In genomic region chr4:141440877-141441276, GRCm38 (mm10) we compare ENCODE assay signal across 33 mouse cellular contexts. TPM values are rescaled to one million over a fixed set of nuclear protein-coding genes. Genes with fewer than 3 reads are reported as not detected.
DNase-seq lines count a peak whose midpoint lies in the region; ATAC-seq and TF ChIP-seq lines count a peak whose summit lies in the region.
"Had no signal": no experiment of that assay in that cellular context is flagged by ENCODE, and none has a peak within 500 bp of the region (broad histone marks: within the 10 kb centered on the region; RNA-seq: fewer than 3 reads in every experiment).

No protein-coding gene starts in this region.

- no peaks in the 10 kb centered on the region for H3K9me3 ChIP-seq in liver, embryonic 11.5 days (ENCODE audit: control insufficient read depth, low read length)
- H3K9me3 ChIP-seq: embryonic facial prominence, embryonic 12.5 days; forebrain, embryonic 13.5 days; heart, embryonic 13.5 days; hindbrain, embryonic 12.5 days; limb, embryonic 15.5 days; neural tube, embryonic 13.5 days had no signal

- H3K4me2 ChIP-seq in liver, embryonic 11.5 days: no peak overlapping the region
- H3K4me2 ChIP-seq: embryonic facial prominence, embryonic 12.5 days; forebrain, embryonic 13.5 days; heart, embryonic 13.5 days; hindbrain, embryonic 12.5 days; limb, embryonic 15.5 days; neural tube, embryonic 13.5 days had no signal

- no peaks in the 10 kb centered on the region for H3K27me3 ChIP-seq in liver, adult 2 months (ENCODE audit: control insufficient read depth, insufficient read depth, low read length)
- H3K27me3 ChIP-seq in liver, embryonic 11.5 days (replicated peaks; ENCODE audit: control insufficient read depth, insufficient read depth, low read length): no peaks in the 10 kb centered on the region
- no peaks in the 10 kb centered on the region for H3K27me3 ChIP-seq in kidney, adult 2 months (replicated peaks; ENCODE audit: control insufficient read depth, insufficient read depth, low read length)
- no peaks in the 10 kb centered on the region for H3K27me3 ChIP-seq in thymus, adult 2 months (ENCODE audit: control insufficient read depth, insufficient read depth, low read length)
- H3K27me3 ChIP-seq: embryonic facial prominence, embryonic 12.5 days; forebrain, embryonic 13.5 days; heart, embryonic 13.5 days; hindbrain, embryonic 12.5 days; limb, embryonic 15.5 days; neural tube, embryonic 13.5 days had no signal

- H3K4me3 ChIP-seq in liver, adult 2 months (ENCODE audit: insufficient read depth, low read depth, low read length): no peak overlapping the region
- H3K4me3 ChIP-seq in liver, embryonic 11.5 days (ENCODE audit: low read depth, low read length): no peak overlapping the region
- no peak overlapping the region for H3K4me3 ChIP-seq in kidney, adult 2 months (ENCODE audit: insufficient read depth, low read depth, low read length)
- no peak overlapping the region for H3K4me3 ChIP-seq in layer of hippocampus, adult 2 months
- no peak overlapping the region for H3K4me3 ChIP-seq in thymus, adult 2 months (ENCODE audit: control insufficient read depth, insufficient read depth, low read length)
- H3K4me3 ChIP-seq: embryonic facial prominence, embryonic 12.5 days; erythroblast, embryonic 14.5 days; forebrain, embryonic 13.5 days; gastrocnemius, adult 2 months; heart, embryonic 13.5 days; hindbrain, embryonic 12.5 days; left cerebral cortex, adult 2 months; limb, embryonic 15.5 days; myocyte; neural tube, embryonic 13.5 days had no signal

- no peak overlapping the region for H3K27ac ChIP-seq in liver, adult 2 months (replicated peaks; ENCODE audit: insufficient read depth, low read depth, low read length)
- H3K27ac ChIP-seq in liver, embryonic 11.5 days (ENCODE audit: low read depth, low read length): no peak overlapping the region
- H3K27ac ChIP-seq in kidney, adult 2 months (ENCODE audit: insufficient read depth, low read depth, low read length): no peak overlapping the region
- no peak overlapping the region for H3K27ac ChIP-seq in layer of hippocampus, adult 2 months
- H3K27ac ChIP-seq in thymus, adult 2 months (ENCODE audit: control insufficient read depth, insufficient read depth, low read length): no peak overlapping the region
- H3K27ac ChIP-seq: embryonic facial prominence, embryonic 12.5 days; forebrain, embryonic 13.5 days; heart, embryonic 13.5 days; hindbrain, embryonic 12.5 days; left cerebral cortex, adult 2 months; limb, embryonic 15.5 days; macrophage; neural tube, embryonic 13.5 days had no signal

- no peak for TF ChIP-seq CTCF in liver, adult 2 months (IDR thresholded peaks at IDR 0.05; ENCODE audit: low read depth, low read length)
- no peak for TF ChIP-seq CTCF in kidney, adult 2 months (conservative IDR thresholded peaks at IDR 0.05; ENCODE audit: insufficient read depth, insufficient read length, low read depth, low read length)
- no peak for TF ChIP-seq CTCF in layer of hippocampus, adult 2 months (conservative IDR thresholded peaks at IDR 0.05)
- no peak for TF ChIP-seq CTCF in thymus, adult 2 months (IDR thresholded peaks at IDR 0.05; ENCODE audit: borderline replicate concordance, control insufficient read depth, extremely low read depth, insufficient read depth, low read length, poor library complexity)

- DNase-seq in liver, adult 2 months (ENCODE audit: extremely low read depth, low read depth, low spot score): peak; percentile 13
- no peak for DNase-seq in liver, embryonic 11.5 days (ENCODE audit: low spot score)
- DNase-seq in kidney, adult 2 months: peak; percentile 91
- DNase-seq in kidney, postnatal 14 days: peak; percentile 79
- no peak for DNase-seq in layer of hippocampus, adult 2 months (ENCODE audit: low spot score in 2 of 2)
- no peak for DNase-seq in thymus, adult 2 months
- DNase-seq: adrenal gland, adult 2 months; cerebellum, adult 11-12 months; cerebellum, postnatal 25 days; gastrocnemius, adult 2 months; heart, postnatal 14 days; layer of hippocampus, adult 9-11 months; left cerebral cortex, postnatal 4 days; retina, postnatal 1 day; right cerebral cortex, postnatal 25 days; spleen, adult 18-20 months; thymus, postnatal 14 days had no signal

- H3K36me3 ChIP-seq in liver, adult 2 months (ENCODE audit: control insufficient read depth, insufficient read depth, low read length): no peaks in the 10 kb centered on the region
- H3K36me3 ChIP-seq in liver, embryonic 11.5 days (ENCODE audit: control insufficient read depth, insufficient read depth, low read length): no peaks in the 10 kb centered on the region
- no peaks in the 10 kb centered on the region for H3K36me3 ChIP-seq in kidney, adult 2 months (ENCODE audit: control insufficient read depth, insufficient read depth, low read length)
- H3K36me3 ChIP-seq in thymus, adult 2 months (ENCODE audit: control insufficient read depth, insufficient read depth, low read length): no peaks in the 10 kb centered on the region
- H3K36me3 ChIP-seq: embryonic facial prominence, embryonic 12.5 days; heart, embryonic 13.5 days; hindbrain, embryonic 12.5 days; limb, embryonic 15.5 days; neural tube, embryonic 13.5 days had no signal

- TF ChIP-seq POLR2A in liver, adult 2 months (IDR thresholded peaks at IDR 0.05; ENCODE audit: extremely low read depth, insufficient read depth, low read length): no peak
- TF ChIP-seq POLR2A in kidney, adult 2 months (IDR thresholded peaks at IDR 0.05; ENCODE audit: low read depth, low read length): no peak
- no peak for TF ChIP-seq POLR2A in thymus, adult 2 months (IDR thresholded peaks at IDR 0.05; ENCODE audit: control insufficient read depth, extremely low read depth, insufficient read depth, low read length, poor library complexity)

- no peak overlapping the region for H3K9ac ChIP-seq in liver, adult 2 months (ENCODE audit: low read depth, low read length)
- no peak overlapping the region for H3K9ac ChIP-seq in liver, embryonic 11.5 days (ENCODE audit: low read depth, low read length)
- H3K9ac ChIP-seq: embryonic facial prominence, embryonic 12.5 days; forebrain, embryonic 13.5 days; heart, embryonic 13.5 days; hindbrain, embryonic 12.5 days; limb, embryonic 15.5 days; neural tube, embryonic 13.5 days had no signal

- H3K79me2 ChIP-seq in liver, adult 2 months (ENCODE audit: control insufficient read depth, insufficient read depth, low read length): peaks cover 11% of the 10 kb centered on the region; the same call in 1 of the 2 replicates

- no peak for ATAC-seq in liver, embryonic 11.5 days (replicated peaks; ENCODE audit: low FRiP score)
- no peak for ATAC-seq in granulocyte monocyte progenitor cell, adult 5-6 weeks (replicated peaks; ENCODE audit: poor library complexity, severe bottlenecking)
- ATAC-seq: forebrain, embryonic 13.5 days; intestine, postnatal 0 days; midbrain, embryonic 16.5 days had no signal

- H3K4me1 ChIP-seq in liver, adult 2 months (ENCODE audit: control insufficient read depth, insufficient read depth, low read length): peaks cover 6% of the 10 kb centered on the region
- peaks cover 15% of the 10 kb centered on the region for H3K4me1 ChIP-seq in liver, embryonic 11.5 days (replicated peaks; ENCODE audit: control insufficient read depth, insufficient read depth, low read length)
- H3K4me1 ChIP-seq in kidney, adult 2 months (ENCODE audit: control insufficient read depth, insufficient read depth, low read length): peaks cover 12% of the 10 kb centered on the region; the same call in 1 of the 2 replicates
- peaks cover 10% of the 10 kb centered on the region for H3K4me1 ChIP-seq in thymus, adult 2 months (replicated peaks; ENCODE audit: control insufficient read depth, insufficient read depth, low read length)

RNA-seq across cellular contexts. Expression of gene Zbtb17, which starts 3.6 kb away (rescaled TPM):
- 7.3 and 8.5 TPM in 2 replicates for total RNA-seq in liver, adult 2 months (2014; rRNA removed)
- 12.8 and 16.8 TPM in 2 replicates for polyA plus RNA-seq in liver, adult 2 months (2012; rRNA removed)
- polyA plus RNA-seq in liver, embryonic 11.5 days (2014; fragmentation: Nextera tagmentation; extraction: Ambion mirVana): 24.3 and 26.4 TPM in 2 replicates
- 23.4 and 28.9 TPM in 2 replicates for polyA plus RNA-seq in kidney, adult 2 months (2012; rRNA removed)
- total RNA-seq in layer of hippocampus, adult 2 months (2021): 10 to 100 TPM; 33.8 to 34.6 TPM
- 87.3 and 98.6 TPM in 2 replicates for polyA plus RNA-seq in thymus, adult 2 months (2012; rRNA removed)
- total RNA-seq in granulocyte monocyte progenitor cell, adult 5-6 weeks (2014; fragmentation: Nextera tagmentation): 10.0 and 18.4 TPM in 2 replicates
- total RNA-seq in granulocyte monocyte progenitor cell, adult 5-6 weeks (2017): 19.9 and 28.9 TPM in 2 replicates

RNA-seq across cellular contexts. Expression of gene Srarp, which starts 5.0 kb away (rescaled TPM):
- total RNA-seq in liver, adult 2 months (2014; rRNA removed): not detected in 2 replicates
- not detected in 2 replicates for polyA plus RNA-seq in liver, adult 2 months (2012; rRNA removed)
- polyA plus RNA-seq in liver, embryonic 11.5 days (2014; fragmentation: Nextera tagmentation; extraction: Ambion mirVana): not detected in 2 replicates
- 0.11 and 0.14 TPM in 2 replicates for polyA plus RNA-seq in kidney, adult 2 months (2012; rRNA removed)
- 1 to 10 TPM; 4.1 to 5.3 TPM for total RNA-seq in layer of hippocampus, adult 2 months (2021)
- 0.40 and 0.42 TPM in 2 replicates for polyA plus RNA-seq in thymus, adult 2 months (2012; rRNA removed)
- not detected in 2 replicates for total RNA-seq in granulocyte monocyte progenitor cell, adult 5-6 weeks (2014; fragmentation: Nextera tagmentation)
- total RNA-seq in granulocyte monocyte progenitor cell, adult 5-6 weeks (2017): not detected in 2 replicates
- polyA plus RNA-seq: C2C12; embryonic facial prominence, embryonic 12.5 days; erythroblast, embryonic 14.5 days; forebrain, embryonic 13.5 days; heart, embryonic 13.5 days; hindbrain, embryonic 12.5 days; intestine, postnatal 0 days; limb, embryonic 15.5 days; liver, embryonic 16.5 days; lung, embryonic 16.5 days; macrophage; myocyte; neural tube, embryonic 13.5 days had no signal

RNA-seq across cellular contexts. Expression of gene Hspb7, which starts 20.3 kb away (rescaled TPM):
- 0.07 and 0.09 TPM in 2 replicates for total RNA-seq in liver, adult 2 months (2014; rRNA removed)
- polyA plus RNA-seq in liver, adult 2 months (2012; rRNA removed): 0.02 TPM in 1 of 2 replicates, not detected in the other
- 0.42 and 1.2 TPM in 2 replicates for polyA plus RNA-seq in liver, embryonic 11.5 days (2014; fragmentation: Nextera tagmentation; extraction: Ambion mirVana)
- 2.9 and 9.5 TPM in 2 replicates for polyA plus RNA-seq in kidney, adult 2 months (2012; rRNA removed)
- under 1 TPM in 1 of 2 experiments, not detected in 1; 0.12 TPM for total RNA-seq in layer of hippocampus, adult 2 months (2021)
- 3.3 and 36.2 TPM in 2 replicates for polyA plus RNA-seq in thymus, adult 2 months (2012; rRNA removed)
- total RNA-seq in granulocyte monocyte progenitor cell, adult 5-6 weeks (2014; fragmentation: Nextera tagmentation): not detected in 2 replicates
- total RNA-seq in granulocyte monocyte progenitor cell, adult 5-6 weeks (2017): not detected in 2 replicates
- total RNA-seq: left cerebral cortex, postnatal 4 days had no signal
- polyA plus RNA-seq: embryonic facial prominence, embryonic 12.5 days; erythroblast, embryonic 14.5 days; forebrain, embryonic 13.5 days; hindbrain, embryonic 12.5 days; macrophage; midbrain, embryonic 16.5 days; neural tube, embryonic 13.5 days had no signal

RNA-seq across cellular contexts. Expression of gene Clcnkb, which starts 25.1 kb away (rescaled TPM):
- total RNA-seq in liver, adult 2 months (2014; rRNA removed): not detected in 2 replicates
- polyA plus RNA-seq in liver, adult 2 months (2012; rRNA removed): not detected in 2 replicates
- not detected in 2 replicates for polyA plus RNA-seq in liver, embryonic 11.5 days (2014; fragmentation: Nextera tagmentation; extraction: Ambion mirVana)
- polyA plus RNA-seq in kidney, adult 2 months (2012; rRNA removed): 286 and 318 TPM in 2 replicates
- total RNA-seq in layer of hippocampus, adult 2 months (2021): not detected
- polyA plus RNA-seq in thymus, adult 2 months (2012; rRNA removed): 0.24 and 0.27 TPM in 2 replicates
- total RNA-seq in granulocyte monocyte progenitor cell, adult 5-6 weeks (2014; fragmentation: Nextera tagmentation): not detected in 2 replicates
- not detected in 2 replicates for total RNA-seq in granulocyte monocyte progenitor cell, adult 5-6 weeks (2017)
- total RNA-seq: adrenal gland, adult 2 months; left cerebral cortex, adult 2 months; left cerebral cortex, postnatal 4 days had no signal
- polyA plus RNA-seq: adrenal gland, adult 2 months; C2C12; embryonic facial prominence, embryonic 12.5 days; erythroblast, embryonic 14.5 days; forebrain, embryonic 13.5 days; hindbrain, embryonic 12.5 days; intestine, postnatal 0 days; limb, embryonic 15.5 days; liver, embryonic 16.5 days; macrophage; midbrain, embryonic 16.5 days; neural tube, embryonic 13.5 days had no signal

RNA-seq across cellular contexts. Expression of gene Clcnka, which starts 42.4 kb away (rescaled TPM):
- not detected in 2 replicates for total RNA-seq in liver, adult 2 months (2014; rRNA removed)
- polyA plus RNA-seq in liver, adult 2 months (2012; rRNA removed): 0.04 TPM in 1 of 2 replicates, not detected in the other
- polyA plus RNA-seq in liver, embryonic 11.5 days (2014; fragmentation: Nextera tagmentation; extraction: Ambion mirVana): 0.19 TPM in 1 of 2 replicates, not detected in the other
- 99.3 and 105 TPM in 2 replicates for polyA plus RNA-seq in kidney, adult 2 months (2012; rRNA removed)
- not detected for total RNA-seq in layer of hippocampus, adult 2 months (2021)
- 0.35 and 0.46 TPM in 2 replicates for polyA plus RNA-seq in thymus, adult 2 months (2012; rRNA removed)
- not detected in 2 replicates for total RNA-seq in granulocyte monocyte progenitor cell, adult 5-6 weeks (2014; fragmentation: Nextera tagmentation)
- total RNA-seq in granulocyte monocyte progenitor cell, adult 5-6 weeks (2017): not detected in 2 replicates
- total RNA-seq: adrenal gland, adult 2 months; gastrocnemius, adult 2 months; heart, postnatal 14 days had no signal
- polyA plus RNA-seq: C2C12; erythroblast, embryonic 14.5 days; heart, embryonic 13.5 days; intestine, postnatal 0 days; macrophage; neural tube, embryonic 13.5 days had no signal

Comparison
In these comparisons a context has a peak if more than half of its experiments do, and no peak if none do; other contexts are left out.
1. DNase-seq: peak in liver, adult 2 months (single experiment), kidney, adult 2 months (single experiment) and kidney, postnatal 14 days (single experiment); none in liver, embryonic 11.5 days (single experiment), layer of hippocampus, adult 2 months (0 of 2) and thymus, adult 2 months (single experiment).